Comparison of ENCODE assay signal across 14 mouse cellular contexts in the genomic region with DNA sequence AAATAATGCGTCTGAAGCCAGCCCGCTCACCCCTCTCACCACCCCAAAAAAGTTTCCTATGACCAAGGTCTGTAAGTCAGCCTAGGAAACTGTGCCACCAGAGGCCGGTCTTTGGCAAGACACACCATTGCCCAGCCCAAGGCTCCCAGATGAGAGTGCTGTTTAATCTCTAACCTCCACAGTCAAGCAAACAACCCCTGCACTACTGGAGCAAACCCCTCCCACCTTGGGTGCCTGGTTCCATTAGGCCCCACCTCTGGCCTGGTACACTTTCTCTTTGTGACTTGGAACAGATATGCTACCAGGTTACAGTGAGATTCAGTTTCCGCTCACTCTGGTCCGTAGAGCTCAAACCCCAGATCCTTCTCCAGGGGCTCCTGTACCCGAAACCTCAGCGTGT. TPM values are rescaled to one million over a fixed set of nuclear protein-coding genes. Genes with fewer than 3 reads are reported as not detected.
DNase-seq lines count a peak whose midpoint lies in the region; ATAC-seq and TF ChIP-seq lines count a peak whose summit lies in the region.
"Had no signal": no experiment of that assay in that cellular context is flagged by ENCODE, and none has a peak within 500 bp of the region (broad histone marks: within the 10 kb centered on the region; RNA-seq: fewer than 3 reads in every experiment).

No protein-coding gene starts in this region.

- peaks cover 25% of the 10 kb centered on the region for H3K36me3 ChIP-seq in hindbrain, embryonic 10.5 days
- H3K36me3 ChIP-seq in hindbrain, embryonic 12.5 days: peaks cover 13% of the 10 kb centered on the region
- no peaks in the 10 kb centered on the region for H3K36me3 ChIP-seq in intestine, embryonic 14.5 days (ENCODE audit: control insufficient read depth, insufficient read depth, low read length)
- H3K36me3 ChIP-seq in limb, embryonic 14.5 days (ENCODE audit: control insufficient read depth, insufficient read depth, low read length): peaks cover 32% of the 10 kb centered on the region

- peak overlapping the region; percentile 46; the same call in 1 of the 2 replicates for H3K27ac ChIP-seq in hindbrain, embryonic 10.5 days
- no peak overlapping the region for H3K27ac ChIP-seq in hindbrain, embryonic 12.5 days
- H3K27ac ChIP-seq in intestine, embryonic 14.5 days (ENCODE audit: low read depth): no peak overlapping the region
- peak overlapping the region; percentile 43; the same call in 1 of the 2 replicates for H3K27ac ChIP-seq in limb, embryonic 14.5 days (replicated peaks; ENCODE audit: low read depth, low read length)

- ATAC-seq in hindbrain, embryonic 12.5 days (ENCODE audit: low FRiP score): no peak
- 0 out of 2 replicates have a peak, but pooled peaks have one; percentile 7 for ATAC-seq in intestine, embryonic 14.5 days (replicated peaks; ENCODE audit: low FRiP score, low TSS enrichment, low read depth)
- ATAC-seq in limb, embryonic 14.5 days (ENCODE audit: low FRiP score, low read depth): no peak
- ATAC-seq: CD4-positive, CD25-positive, alpha-beta regulatory T cell, adult 4 months; hindbrain, embryonic 16.5 days had no signal

- 85% methylated on average over 7 of the region's 7 CpGs for WGBS in hindbrain, embryonic 10.5 days
- 79% methylated on average over 7 of the region's 7 CpGs for WGBS in hindbrain, embryonic 12.5 days
- WGBS in intestine, embryonic 14.5 days: 69% methylated on average over 7 of the region's 7 CpGs
- whole genome bisulfite sequencing in limb, embryonic 14.5 days: 52% methylated on average over 7 of the region's 7 CpGs

- no peak overlapping the region for H3K9ac ChIP-seq in hindbrain, embryonic 12.5 days
- no peak overlapping the region for H3K9ac ChIP-seq in intestine, embryonic 14.5 days (ENCODE audit: low read length)
- H3K9ac ChIP-seq in limb, embryonic 14.5 days (ENCODE audit: low read depth, low read length, severe bottlenecking): no peak overlapping the region

- no peaks in the 10 kb centered on the region for H3K9me3 ChIP-seq in hindbrain, embryonic 10.5 days
- no peaks in the 10 kb centered on the region for H3K9me3 ChIP-seq in hindbrain, embryonic 12.5 days (replicated peaks)
- no peaks in the 10 kb centered on the region for H3K9me3 ChIP-seq in intestine, embryonic 14.5 days (ENCODE audit: control insufficient read depth, low read length)
- no peaks in the 10 kb centered on the region for H3K9me3 ChIP-seq in limb, embryonic 14.5 days (ENCODE audit: control insufficient read depth, low read length)

- peaks cover 49% of the 10 kb centered on the region for H3K4me1 ChIP-seq in hindbrain, embryonic 10.5 days (replicated peaks)
- peaks cover 29% of the 10 kb centered on the region for H3K4me1 ChIP-seq in hindbrain, embryonic 12.5 days
- 0 out of 2 replicates have a peak, but pooled peaks cover 5% of the 10 kb centered on the region for H3K4me1 ChIP-seq in intestine, embryonic 14.5 days (replicated peaks; ENCODE audit: control insufficient read depth, insufficient read depth, low read length)
- peaks cover 16% of the 10 kb centered on the region for H3K4me1 ChIP-seq in limb, embryonic 14.5 days (ENCODE audit: control insufficient read depth, insufficient read depth, low read length)

- no peak for DNase-seq in hindbrain, embryonic 10.5 days (ENCODE audit: low spot score)
- DNase-seq in intestine, embryonic 14.5 days (ENCODE audit: low spot score): no peak
- DNase-seq in limb, embryonic 14.5 days (ENCODE audit: low spot score): no peak
- peak; percentile 26 for DNase-seq in lung, postnatal 25 days (ENCODE audit: low spot score)
- DNase-seq in layer of hippocampus, adult 8-10 months (ENCODE audit: low spot score in 2 of 2): no peak
- DNase-seq in layer of hippocampus, postnatal 25 days (ENCODE audit: extremely low spot score in 1 of 2, low spot score in 1 of 2): no peak
- DNase-seq in spleen, postnatal 14 days (ENCODE audit: low spot score in 2 of 2): no peak
- DNase-seq: adrenal gland, adult 8-10 months; cerebellum, postnatal 25 days had no signal

- no peak for TF ChIP-seq POLR2A in limb, embryonic 14.5 days (IDR thresholded peaks at IDR 0.05; ENCODE audit: borderline replicate concordance, extremely low read depth, insufficient read depth, insufficient read length)

- peaks cover 24% of the 10 kb centered on the region for H3K27me3 ChIP-seq in hindbrain, embryonic 10.5 days (ENCODE audit: insufficient read depth, poor library complexity, severe bottlenecking)
- H3K27me3 ChIP-seq in hindbrain, embryonic 12.5 days: no peaks in the 10 kb centered on the region
- H3K27me3 ChIP-seq in intestine, embryonic 14.5 days (replicated peaks; ENCODE audit: control insufficient read depth, insufficient read depth, low read length): no peaks in the 10 kb centered on the region
- H3K27me3 ChIP-seq in limb, embryonic 14.5 days (ENCODE audit: control insufficient read depth, insufficient read depth, low read length): no peaks in the 10 kb centered on the region

- H3K4me2 ChIP-seq in hindbrain, embryonic 12.5 days (replicated peaks): no peak overlapping the region
- 0 out of 2 replicates have a peak overlapping the region, but pooled peaks have one; percentile 25 for H3K4me2 ChIP-seq in intestine, embryonic 14.5 days (ENCODE audit: low read length)
- H3K4me2 ChIP-seq in limb, embryonic 14.5 days (replicated peaks; ENCODE audit: low read depth, low read length, severe bottlenecking): no peak overlapping the region

- H3K4me3 ChIP-seq in hindbrain, embryonic 10.5 days: no peak overlapping the region
- H3K4me3 ChIP-seq in hindbrain, embryonic 12.5 days: no peak overlapping the region
- H3K4me3 ChIP-seq in intestine, embryonic 14.5 days (ENCODE audit: low read depth, low read length): no peak overlapping the region
- H3K4me3 ChIP-seq in limb, embryonic 14.5 days (replicated peaks; ENCODE audit: low read length): no peak overlapping the region

RNA-seq across cellular contexts. Expression of gene Serinc2, which starts 11.9 kb away (rescaled TPM):
- polyA plus RNA-seq in hindbrain, embryonic 10.5 days (2016; fragmentation: Nextera tagmentation; extraction: Ambion mirVana): 53.1 and 65.7 TPM in 2 replicates
- 85.2 and 85.3 TPM in 2 replicates for polyA plus RNA-seq in hindbrain, embryonic 12.5 days (2016; fragmentation: Nextera tagmentation; extraction: Ambion mirVana)
- 24.1 and 25.3 TPM in 2 replicates for polyA plus RNA-seq in intestine, embryonic 14.5 days (2014; fragmentation: Nextera tagmentation; extraction: Ambion mirVana)
- 161 and 261 TPM in 2 replicates for polyA plus RNA-seq in limb, embryonic 14.5 days (2012; rRNA removed)
- polyA plus RNA-seq in limb, embryonic 14.5 days (2014; fragmentation: Nextera tagmentation; extraction: Ambion mirVana): 150 and 186 TPM in 2 replicates
- 10 to 100 TPM in 2 of 4 experiments, 1 to 10 TPM in 2; 8.1 to 12.4 (median 10.2) TPM for total RNA-seq in layer of hippocampus, adult 8-10 months (2022)
- total RNA-seq in layer of hippocampus, postnatal 25 days (2021): 10 to 100 TPM in 1 of 2 experiments, 1 to 10 TPM in 1; 9.2 to 12.9 TPM
- total RNA-seq: megakaryocyte progenitor cell, adult 5-6 weeks had no signal

RNA-seq across cellular contexts. Expression of gene Fabp3, which starts 41.3 kb away (rescaled TPM):
- polyA plus RNA-seq in hindbrain, embryonic 10.5 days (2016; fragmentation: Nextera tagmentation; extraction: Ambion mirVana): 12.3 and 33.1 TPM in 2 replicates
- polyA plus RNA-seq in hindbrain, embryonic 12.5 days (2016; fragmentation: Nextera tagmentation; extraction: Ambion mirVana): 44.2 and 46.0 TPM in 2 replicates
- 5.5 and 6.6 TPM in 2 replicates for polyA plus RNA-seq in intestine, embryonic 14.5 days (2014; fragmentation: Nextera tagmentation; extraction: Ambion mirVana)
- 34.7 and 41.6 TPM in 2 replicates for polyA plus RNA-seq in limb, embryonic 14.5 days (2012; rRNA removed)
- 34.0 and 47.3 TPM in 2 replicates for polyA plus RNA-seq in limb, embryonic 14.5 days (2014; fragmentation: Nextera tagmentation; extraction: Ambion mirVana)
- total RNA-seq in layer of hippocampus, adult 8-10 months (2022): 100 to 1,000 TPM in 1 of 4 experiments, 10 to 100 TPM in 3; 87.7 to 102 (median 95.3) TPM
- total RNA-seq in layer of hippocampus, postnatal 25 days (2021): 100 to 1,000 TPM; 108 to 111 TPM
- total RNA-seq: megakaryocyte progenitor cell, adult 5-6 weeks had no signal
- polyA plus RNA-seq: CD4-positive, CD25-positive, alpha-beta regulatory T cell, adult 4 months had no signal

RNA-seq across cellular contexts. Expression of gene Gm10570, which starts 41.4 kb away (rescaled TPM):
- polyA plus RNA-seq in hindbrain, embryonic 10.5 days (2016; fragmentation: Nextera tagmentation; extraction: Ambion mirVana): not detected in 2 replicates
- polyA plus RNA-seq in hindbrain, embryonic 12.5 days (2016; fragmentation: Nextera tagmentation; extraction: Ambion mirVana): 0.46 TPM in 1 of 2 replicates, not detected in the other
- not detected in 2 replicates for polyA plus RNA-seq in intestine, embryonic 14.5 days (2014; fragmentation: Nextera tagmentation; extraction: Ambion mirVana)
- polyA plus RNA-seq in limb, embryonic 14.5 days (2012; rRNA removed): 0.30 TPM in 1 of 2 replicates, not detected in the other
- not detected in 2 replicates for polyA plus RNA-seq in limb, embryonic 14.5 days (2014; fragmentation: Nextera tagmentation; extraction: Ambion mirVana)
- total RNA-seq in layer of hippocampus, adult 8-10 months (2022): 1 to 10 TPM in 2 of 4 experiments, under 1 TPM in 1, not detected in 1; 0.95 to 1.2 (median 1.1) TPM
- 1 to 10 TPM; 1.2 to 1.4 TPM for total RNA-seq in layer of hippocampus, postnatal 25 days (2021)
- total RNA-seq: megakaryocyte progenitor cell, adult 5-6 weeks had no signal
- polyA plus RNA-seq: CD4-positive, CD25-positive, alpha-beta regulatory T cell, adult 4 months had no signal

RNA-seq across cellular contexts. Expression of gene Gm853, which starts 44.9 kb away (rescaled TPM):
- polyA plus RNA-seq in hindbrain, embryonic 10.5 days (2016; fragmentation: Nextera tagmentation; extraction: Ambion mirVana): 0.84 TPM in 1 of 2 replicates, not detected in the other
- polyA plus RNA-seq in hindbrain, embryonic 12.5 days (2016; fragmentation: Nextera tagmentation; extraction: Ambion mirVana): 1.1 and 1.4 TPM in 2 replicates
- not detected in 2 replicates for polyA plus RNA-seq in intestine, embryonic 14.5 days (2014; fragmentation: Nextera tagmentation; extraction: Ambion mirVana)
- polyA plus RNA-seq in limb, embryonic 14.5 days (2012; rRNA removed): 0.03 and 0.04 TPM in 2 replicates
- not detected in 2 replicates for polyA plus RNA-seq in limb, embryonic 14.5 days (2014; fragmentation: Nextera tagmentation; extraction: Ambion mirVana)
- total RNA-seq in layer of hippocampus, adult 8-10 months (2022): 1 to 10 TPM in 1 of 4 experiments, not detected in 3; 1.0 TPM
- not detected for total RNA-seq in layer of hippocampus, postnatal 25 days (2021)
- total RNA-seq: adrenal gland, adult 8-10 months; gastrocnemius, adult 8-10 months; megakaryocyte progenitor cell, adult 5-6 weeks had no signal
- polyA plus RNA-seq: CD4-positive, CD25-positive, alpha-beta regulatory T cell, adult 4 months had no signal

Comparison
In these comparisons a context has a peak if more than half of its experiments do, and no peak if none do; other contexts are left out.
1. H3K27ac ChIP-seq: peak in hindbrain, embryonic 10.5 days (single experiment) and limb, embryonic 14.5 days (single experiment); none in hindbrain, embryonic 12.5 days (single experiment) and intestine, embryonic 14.5 days (single experiment).